8 mouse cellular contexts compared by ENCODE assay signal in the genomic region with DNA sequence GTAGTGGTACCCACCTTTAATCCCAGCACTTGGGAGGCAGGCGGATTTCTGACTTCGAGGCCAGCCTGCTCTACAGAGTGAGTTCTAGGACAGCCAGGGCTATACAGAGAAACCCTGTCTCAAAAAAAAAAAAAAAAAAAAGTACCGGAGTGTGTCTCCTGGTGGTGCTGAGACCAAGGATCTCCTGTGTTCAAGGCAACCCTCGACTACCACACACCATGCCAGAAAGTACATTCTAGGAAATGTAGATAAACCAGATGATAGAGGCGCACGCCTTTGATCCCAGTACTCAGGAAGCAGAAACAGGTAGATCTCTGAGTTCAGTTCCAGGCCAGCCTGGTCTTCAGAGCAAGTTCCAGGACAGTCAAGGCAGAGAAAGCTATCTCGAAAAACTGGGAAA. TPM values are rescaled to one million over a fixed set of nuclear protein-coding genes. Genes with fewer than 3 reads are reported as not detected.
A peak's percentile ranks its signal among the peaks of the same experiment; 100 is the strongest.
DNase-seq lines count a peak whose midpoint lies in the region; ATAC-seq and TF ChIP-seq lines count a peak whose summit lies in the region.

No protein-coding gene starts in this region.

- no peak overlapping the region for H3K27ac ChIP-seq in lung, embryonic 14.5 days (ENCODE audit: low read depth)
- H3K27ac ChIP-seq in embryonic facial prominence, embryonic 13.5 days, result peak overlapping the region; percentile 98; the same call in 1 of the 2 replicates
- peak overlapping the region; percentile 89 for H3K27ac ChIP-seq in neural tube, embryonic 14.5 days (ENCODE audit: low read depth, low read length)

- peak overlapping the region; percentile 76 for H3K4me2 ChIP-seq in lung, embryonic 14.5 days
- H3K4me2 ChIP-seq in embryonic facial prominence, embryonic 13.5 days, result peak overlapping the region; percentile 67
- peak overlapping the region; percentile 73 for H3K4me2 ChIP-seq in neural tube, embryonic 14.5 days (ENCODE audit: low read depth, low read length)

- 48% methylated on average over 7 of the region's 7 CpGs for WGBS in lung, embryonic 14.5 days
- 56% methylated on average over 7 of the region's 7 CpGs for WGBS in embryonic facial prominence, embryonic 13.5 days
- 57% methylated on average over 7 of the region's 7 CpGs for WGBS in neural tube, embryonic 14.5 days

- H3K36me3 ChIP-seq in lung, embryonic 14.5 days (ENCODE audit: insufficient read depth), result peaks cover 23% of the 10 kb centered on the region; the same call in 1 of the 2 replicates
- H3K36me3 ChIP-seq in embryonic facial prominence, embryonic 13.5 days, result peaks cover 18% of the 10 kb centered on the region
- peaks cover 14% of the 10 kb centered on the region for H3K36me3 ChIP-seq in neural tube, embryonic 14.5 days (ENCODE audit: control insufficient read depth, insufficient read depth, low read length)

- TF ChIP-seq CTCF in lung, embryonic 14.5 days (IDR thresholded peaks at IDR 0.05; ENCODE audit: low read depth), result no peak

- no peaks in the 10 kb centered on the region for H3K9me3 ChIP-seq in lung, embryonic 14.5 days (ENCODE audit: low read depth, low read length)
- no peaks in the 10 kb centered on the region for H3K9me3 ChIP-seq in embryonic facial prominence, embryonic 13.5 days
- H3K9me3 ChIP-seq in neural tube, embryonic 14.5 days (ENCODE audit: control insufficient read depth, low read length), result no peaks in the 10 kb centered on the region

- peak overlapping the region; percentile 64 for H3K4me3 ChIP-seq in lung, embryonic 14.5 days (ENCODE audit: low read depth, low read length)
- peak overlapping the region; percentile 89 for H3K4me3 ChIP-seq in embryonic facial prominence, embryonic 13.5 days
- H3K4me3 ChIP-seq in neural tube, embryonic 14.5 days (ENCODE audit: low read depth, low read length), result peak overlapping the region; percentile 91

- ATAC-seq in lung, embryonic 14.5 days (ENCODE audit: insufficient read depth), result no peak
- no peak for ATAC-seq in embryonic facial prominence, embryonic 13.5 days (ENCODE audit: insufficient number of reproducible peaks, insufficient read depth, low FRiP score, low TSS enrichment, low read depth)
- no peak for ATAC-seq in neural tube, embryonic 14.5 days (ENCODE audit: low read depth)

- H3K9ac ChIP-seq in lung, embryonic 14.5 days, result peak overlapping the region; percentile 87
- peak overlapping the region; percentile 99 for H3K9ac ChIP-seq in embryonic facial prominence, embryonic 13.5 days
- H3K9ac ChIP-seq in neural tube, embryonic 14.5 days (replicated peaks; ENCODE audit: low read depth, low read length), result peak overlapping the region; percentile 96; the same call in 1 of the 2 replicates

- H3K4me1 ChIP-seq in lung, embryonic 14.5 days (ENCODE audit: insufficient read depth), result no peaks in the 10 kb centered on the region
- peaks cover 13% of the 10 kb centered on the region for H3K4me1 ChIP-seq in embryonic facial prominence, embryonic 13.5 days
- peaks cover 16% of the 10 kb centered on the region for H3K4me1 ChIP-seq in neural tube, embryonic 14.5 days (ENCODE audit: control insufficient read depth, insufficient read depth, low read length)

- no peak for DNase-seq in lung, embryonic 14.5 days
- DNase-seq in lung, postnatal 14 days, result no peak
- peak; percentile 13 for DNase-seq in kidney, postnatal 10 days
- no peak for DNase-seq in gastrocnemius, postnatal 25 days
- DNase-seq in adrenal gland, postnatal 10 days, result no peak
- DNase-seq in cerebellum, adult 9-10 months, result no peak

- no peaks in the 10 kb centered on the region for H3K27me3 ChIP-seq in lung, embryonic 14.5 days (ENCODE audit: insufficient read depth, low read length)
- no peaks in the 10 kb centered on the region for H3K27me3 ChIP-seq in embryonic facial prominence, embryonic 13.5 days
- no peaks in the 10 kb centered on the region for H3K27me3 ChIP-seq in neural tube, embryonic 14.5 days (ENCODE audit: control insufficient read depth, insufficient read depth, low read length)

RNA-seq across cellular contexts. Expression of gene Drg1, which starts 0.9 kb away (rescaled TPM):
- 237 and 245 TPM in 2 replicates for polyA plus RNA-seq in lung, embryonic 14.5 days (2014; fragmentation: Nextera tagmentation; extraction: Ambion mirVana)
- polyA plus RNA-seq in embryonic facial prominence, embryonic 13.5 days (2015; fragmentation: Nextera tagmentation; extraction: Ambion mirVana), result 214 and 250 TPM in 2 replicates
- polyA plus RNA-seq in neural tube, embryonic 14.5 days (2014; fragmentation: Nextera tagmentation; extraction: Ambion mirVana), result 190 and 221 TPM in 2 replicates
- 10 to 100 TPM; 42.8 to 45.0 TPM for total RNA-seq in gastrocnemius, postnatal 25 days (2021)
- total RNA-seq in adrenal gland, postnatal 10 days (2021), result 10 to 100 TPM; 84.3 to 91.6 TPM

RNA-seq across cellular contexts. Expression of gene Patz1, which starts 21.5 kb away (rescaled TPM):
- polyA plus RNA-seq in lung, embryonic 14.5 days (2014; fragmentation: Nextera tagmentation; extraction: Ambion mirVana), result 60.7 and 61.3 TPM in 2 replicates
- 52.0 and 52.7 TPM in 2 replicates for polyA plus RNA-seq in embryonic facial prominence, embryonic 13.5 days (2015; fragmentation: Nextera tagmentation; extraction: Ambion mirVana)
- 42.8 and 55.0 TPM in 2 replicates for polyA plus RNA-seq in neural tube, embryonic 14.5 days (2014; fragmentation: Nextera tagmentation; extraction: Ambion mirVana)
- 1 to 10 TPM; 9.2 to 9.6 TPM for total RNA-seq in gastrocnemius, postnatal 25 days (2021)
- total RNA-seq in adrenal gland, postnatal 10 days (2021), result 10 to 100 TPM; 31.2 to 38.5 TPM
